Mouse (Mus musculus) myocyte (in vitro differentiated cells): ENCODE measurements at regions not wholly inside any gene's neighbourhood (a gene's known extent, or its start where the extent isn't known, plus 50 kb on each side); places are given as distances from the start of the nearest gene placed in this dataset.

ENCODE experiments used
- CEBPB ChIP-seq: IDR thresholded peaks from 2 replicates; pipeline ENCODE4 v1.6.1; 2011; ENCODE audit warnings: mild to moderate bottlenecking, moderate library complexity; ENCODE audit not compliant: poor library complexity, insufficient read depth, severe bottlenecking
- E2F4 ChIP-seq: IDR thresholded peaks from one replicate; pipeline ENCODE4 v1.6.1; 2011; ENCODE audit warnings: mild to moderate bottlenecking, control low read depth, moderate library complexity; ENCODE audit not compliant: insufficient read depth
- MAX ChIP-seq: IDR thresholded peaks from one replicate; pipeline ENCODE4 v1.6.1; 2011; ENCODE audit warnings: low read depth, mild to moderate bottlenecking, control low read depth
- MYOD1 ChIP-seq, 3 experiments: IDR thresholded peaks; one replicate each; pipeline ENCODE4 v1.6.1; 2011; ENCODE audit warnings: control low read depth in 2 of 3, low read depth in 2 of 3, mild to moderate bottlenecking in 2 of 3, moderate library complexity in 1 of 3; ENCODE audit not compliant: insufficient read length in 2 of 3, control insufficient read depth in 1 of 3
- POLR2A ChIP-seq: IDR thresholded peaks from one replicate; pipeline ENCODE4 v1.6.1; 2011; ENCODE audit warnings: low read depth, mild to moderate bottlenecking, control low read depth, moderate library complexity; ENCODE audit not compliant: insufficient read length
- POLR2AphosphoS2 ChIP-seq: IDR thresholded peaks from one replicate; pipeline ENCODE4 v1.6.1; 2011; ENCODE audit warnings: low read depth, control low read depth; ENCODE audit not compliant: insufficient read length
- SRF ChIP-seq: IDR thresholded peaks from one replicate; pipeline ENCODE4 v1.6.1; 2011; ENCODE audit warnings: low read depth; ENCODE audit not compliant: control insufficient read depth, insufficient read length
- TCF12 ChIP-seq: IDR thresholded peaks from one replicate; pipeline ENCODE4 v1.6.1; 2011; ENCODE audit warnings: mild to moderate bottlenecking, control low read depth; ENCODE audit not compliant: poor library complexity, insufficient read depth, severe bottlenecking
- USF1 ChIP-seq: IDR thresholded peaks from one replicate; pipeline ENCODE4 v1.6.1; 2011; ENCODE audit warnings: low read depth, mild to moderate bottlenecking, control low read depth, moderate library complexity

DNA sequence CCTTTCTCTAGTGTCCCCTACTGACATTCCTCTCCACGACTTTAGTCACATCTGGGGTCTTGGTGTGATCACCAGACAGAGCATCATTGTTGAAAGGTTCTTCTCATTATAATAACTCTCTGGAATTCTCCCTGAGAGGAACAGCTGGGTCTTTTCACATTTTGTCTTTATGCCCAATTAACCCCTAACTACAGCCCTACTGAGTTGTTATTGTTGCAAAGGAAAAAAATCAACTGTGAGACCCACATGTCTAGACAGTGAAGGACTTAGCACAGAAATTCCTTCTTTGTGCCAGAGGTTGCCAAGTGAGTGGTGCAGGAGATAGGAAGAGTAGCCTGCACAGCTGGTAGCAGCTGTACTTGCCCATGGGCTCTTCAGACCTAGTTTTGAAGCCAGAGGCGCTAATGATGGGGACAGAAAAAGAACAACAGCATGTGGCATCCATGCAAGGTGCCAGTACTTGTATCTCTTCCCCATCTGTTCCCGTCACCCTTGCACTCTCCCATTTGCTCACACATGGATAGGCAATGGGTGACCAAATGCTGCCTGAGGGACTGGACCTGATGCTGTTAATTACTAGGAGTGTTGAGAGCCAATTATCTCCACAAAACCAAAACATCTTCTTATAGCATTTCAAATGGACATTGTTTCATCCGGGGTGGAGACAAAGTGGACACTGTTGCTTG is 189.1 kb downstream of the Olfm4 start:
- no peak for TF ChIP-seq E2F4
- no peak for TF ChIP-seq POLR2A
- TF ChIP-seq USF1: no peak
- no peak for TF ChIP-seq TCF12
- TF ChIP-seq MAX: no peak
- no peak for TF ChIP-seq CEBPB
- no peak for TF ChIP-seq MYOD1 (IDR thresholded peaks at IDR 0.05; ENCODE audit: control insufficient read depth in 1 of 3, insufficient read length in 2 of 3, low read depth in 2 of 3)
- TF ChIP-seq POLR2AphosphoS2: no peak
- no peak for TF ChIP-seq SRF
